In genomic region chr8:80057198-80058174, GRCm38 (mm10) we compare ENCODE assay signal across 8 mouse cellular contexts. TPM values are rescaled to one million over a fixed set of nuclear protein-coding genes. Genes with fewer than 3 reads are reported as not detected.
A peak's percentile ranks its signal among the peaks of the same experiment; 100 is the strongest.
DNase-seq lines count a peak whose midpoint lies in the region; ATAC-seq lines count a peak whose summit lies in the region.

TSS of gene Hhip (minus strand) at chr8:80058006.

- no peak for DNase-seq in kidney, postnatal 25 days
- peak; percentile 35 to 58 for DNase-seq in layer of hippocampus, postnatal 14 days (ENCODE audit: low spot score in 2 of 2)
- peak; percentile 87 for DNase-seq in retina, postnatal 1 day
- no peak for DNase-seq in MN1 (ENCODE audit: low spot score)

- peak; percentile 86 for ATAC-seq in kidney, embryonic 15.5 days (replicated peaks; ENCODE audit: low FRiP score)
- no peak for ATAC-seq in heart, embryonic 13.5 days (ENCODE audit: extremely low read depth, insufficient number of reproducible peaks, low FRiP score, low TSS enrichment)
- ATAC-seq in lung, embryonic 16.5 days (ENCODE audit: low read depth), result peak; percentile 81

- H3K4me2 ChIP-seq in kidney, embryonic 15.5 days, result peak within 1 kb of the TSS; percentile 87
- H3K4me2 ChIP-seq in heart, embryonic 13.5 days, result peak within 1 kb of the TSS; percentile 96
- H3K4me2 ChIP-seq in lung, embryonic 16.5 days (ENCODE audit: low read depth, low read length), result peak within 1 kb of the TSS; percentile 91

- peaks cover 44% of the 10 kb centered on the region for H3K27me3 ChIP-seq in kidney, embryonic 15.5 days
- peaks cover 65% of the 10 kb centered on the region for H3K27me3 ChIP-seq in heart, embryonic 13.5 days (replicated peaks)
- no peaks in the 10 kb centered on the region for H3K27me3 ChIP-seq in lung, embryonic 16.5 days (ENCODE audit: control insufficient read depth, insufficient read depth, low read depth, low read length)

- H3K36me3 ChIP-seq in kidney, embryonic 15.5 days, result no peaks in the 10 kb centered on the region
- no peaks in the 10 kb centered on the region for H3K36me3 ChIP-seq in heart, embryonic 13.5 days
- H3K36me3 ChIP-seq in lung, embryonic 16.5 days (ENCODE audit: control insufficient read depth, insufficient read depth, low read length), result no peaks in the 10 kb centered on the region

- under 1% methylated on average over 38 of the region's 56 CpGs for WGBS in kidney, embryonic 15.5 days
- 1% methylated on average over 37 of the region's 56 CpGs for WGBS in heart, embryonic 13.5 days
- under 1% methylated on average over 40 of the region's 56 CpGs for WGBS in lung, embryonic 16.5 days

- H3K27ac ChIP-seq in kidney, embryonic 15.5 days, result no peak within 1 kb of the TSS
- H3K27ac ChIP-seq in brown adipose tissue, adult 24 weeks (replicated peaks; ENCODE audit: low read depth, low read length), result no peak within 1 kb of the TSS
- no peak within 1 kb of the TSS for H3K27ac ChIP-seq in heart, embryonic 13.5 days (replicated peaks)
- H3K27ac ChIP-seq in lung, embryonic 16.5 days (ENCODE audit: low read length), result peak within 1 kb of the TSS; percentile 36

- H3K9me3 ChIP-seq in kidney, embryonic 15.5 days (replicated peaks), result no peaks in the 10 kb centered on the region
- H3K9me3 ChIP-seq in heart, embryonic 13.5 days, result no peaks in the 10 kb centered on the region
- no peaks in the 10 kb centered on the region for H3K9me3 ChIP-seq in lung, embryonic 16.5 days (ENCODE audit: control insufficient read depth, low read length)

- peaks cover 24% of the 10 kb centered on the region for H3K4me1 ChIP-seq in kidney, embryonic 15.5 days
- no peaks in the 10 kb centered on the region for H3K4me1 ChIP-seq in brown adipose tissue, adult 24 weeks (ENCODE audit: control insufficient read depth, insufficient read depth, insufficient read length, low read length)
- H3K4me1 ChIP-seq in heart, embryonic 13.5 days, result peaks cover 10% of the 10 kb centered on the region
- H3K4me1 ChIP-seq in lung, embryonic 16.5 days (replicated peaks; ENCODE audit: control insufficient read depth, insufficient read depth, low read length), result peaks cover 9% of the 10 kb centered on the region; the same call in 1 of the 2 replicates

- H3K9ac ChIP-seq in kidney, embryonic 15.5 days, result peak within 1 kb of the TSS; percentile 45
- H3K9ac ChIP-seq in heart, embryonic 13.5 days, result peak within 1 kb of the TSS; percentile 72
- peak within 1 kb of the TSS; percentile 65 for H3K9ac ChIP-seq in lung, embryonic 16.5 days (ENCODE audit: low read length)

- H3K4me3 ChIP-seq in kidney, embryonic 15.5 days (replicated peaks), result peak within 1 kb of the TSS; percentile 57
- peak within 1 kb of the TSS; percentile 48 for H3K4me3 ChIP-seq in brown adipose tissue, adult 24 weeks (ENCODE audit: insufficient read depth, low read depth, low read length)
- H3K4me3 ChIP-seq in heart, embryonic 13.5 days, result peak within 1 kb of the TSS; percentile 64
- peak within 1 kb of the TSS; percentile 68 for H3K4me3 ChIP-seq in lung, embryonic 16.5 days (ENCODE audit: low read length)

RNA-seq across cellular contexts. Expression of gene Hhip, which starts in this region (rescaled TPM):
- polyA plus RNA-seq in kidney, embryonic 15.5 days (2015; fragmentation: Nextera tagmentation; extraction: Ambion mirVana), result 2.4 and 3.0 TPM in 2 replicates
- not detected in 2 replicates for polyA plus RNA-seq in brown adipose tissue, adult 24 weeks (2012; ENCODE audit: insufficient read depth, insufficient read length, missing spikeins)
- 1.3 and 1.7 TPM in 2 replicates for polyA plus RNA-seq in heart, embryonic 13.5 days (2015; fragmentation: Nextera tagmentation; extraction: Ambion mirVana)
- total RNA-seq in layer of hippocampus, postnatal 14 days (2021), result 1 to 10 TPM; 4.2 to 5.1 TPM
- polyA plus RNA-seq in lung, embryonic 16.5 days (2015; fragmentation: Nextera tagmentation; extraction: Ambion mirVana), result 67.8 and 68.3 TPM in 2 replicates

Comparison
In these comparisons a context has a peak if more than half of its experiments do, and no peak if none do; other contexts are left out.
1. RNA of gene Hhip (polyA plus RNA-seq): 67.8 to 68.3 TPM in lung, embryonic 16.5 days; 2.4 to 3.0 TPM in kidney, embryonic 15.5 days, 1.3 to 1.7 TPM in heart, embryonic 13.5 days and not detected in brown adipose tissue, adult 24 weeks; every median in the first group is over 10 times any median in the second.
2. DNase-seq: peak in layer of hippocampus, postnatal 14 days (2 of 2) and retina, postnatal 1 day (single experiment); none in kidney, postnatal 25 days (0 of 2) and MN1 (single experiment).
3. Peak in every context shown above with its lines, with median percentiles within 50 percentile points of each other: H3K4me2 ChIP-seq, H3K4me3 ChIP-seq and H3K9ac ChIP-seq.